Mouse (Mus musculus) brown adipose tissue, adult 24 weeks (tissue): ENCODE results near the gene Myo1d. TPM values are rescaled to one million over a fixed set of nuclear protein-coding genes. Genes with fewer than 3 reads are reported as not detected.

ENCODE experiments used
- H3K27ac ChIP-seq: fragments of 200-500 bp; replicated peaks from 2 replicates; pipeline ENCODE4 v1.5.1; 2012; ENCODE audit warnings: low read depth, mild to moderate bottlenecking, low read length
- H3K4me1 ChIP-seq: fragments of 200-500 bp; 2 replicates; pipeline ENCODE4 v1.6.1; 2012; ENCODE audit warnings: low read length, mixed read lengths; ENCODE audit not compliant: control insufficient read depth, insufficient read depth, insufficient read length
- H3K4me3 ChIP-seq: fragments of 200-500 bp; 2 replicates; pipeline ENCODE4 v1.5.1; 2012; ENCODE audit warnings: low read depth, mild to moderate bottlenecking, low read length, moderate library complexity; ENCODE audit not compliant: insufficient read depth
- polyA plus RNA-seq: library from polyadenylated mRNA; stranded (reverse); fragments of >200 nt; gene quantifications from 2 replicates; pipeline ENCODE4 v1.2.4, GENCODE M21; 2012; ENCODE audit not compliant: missing spikeins, insufficient read depth, insufficient read length

Myo1d gene
- polyA plus RNA-seq, 1 experiment = 2.5 TPM

DNA sequence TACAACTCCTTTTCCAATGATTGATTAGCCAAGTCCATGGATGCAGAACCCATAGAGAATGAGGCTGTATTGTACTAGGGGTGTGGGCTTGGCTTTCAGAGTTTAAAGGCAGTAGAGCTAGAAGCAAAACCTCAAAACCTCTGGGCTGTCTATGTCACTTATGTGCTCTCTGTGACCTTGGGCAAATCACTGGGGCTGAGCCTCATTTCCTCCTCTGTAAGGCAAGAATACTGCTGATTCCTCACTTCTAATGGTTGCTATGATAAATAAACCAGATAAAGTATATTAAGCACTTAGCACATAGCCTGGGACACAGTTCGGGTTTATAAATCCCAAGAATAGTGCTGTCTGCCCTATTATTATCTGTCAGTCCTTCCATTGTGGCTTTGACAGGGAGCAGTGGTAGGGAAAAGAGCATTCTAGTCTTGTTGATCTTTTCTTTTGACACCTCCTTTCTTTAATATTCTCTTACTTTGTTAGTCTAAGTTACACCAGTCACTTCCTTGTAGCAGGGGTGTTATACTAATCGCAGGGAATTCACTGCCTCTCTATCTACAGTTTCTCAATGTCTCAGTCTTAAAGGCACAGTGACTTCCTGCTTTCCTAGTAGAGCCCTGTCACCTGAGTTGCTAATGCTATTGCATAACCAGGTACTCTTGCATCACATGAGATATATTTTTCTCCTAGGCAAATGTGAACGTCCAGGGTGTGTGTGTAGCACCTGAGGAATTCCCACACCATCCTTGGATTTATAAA lies 12.0 kb upstream of the Myo1d start:
- Histone ChIP-seq H3K4me3 (no peak overlapping the region), H3K4me1 (no peaks in the 10 kb centered on the region), H3K27ac (no peak overlapping the region)

GRCm38 (mm10) chr11:80790413-80790812 lies 10.6 kb upstream of the Myo1d start:
- H3K4me1 ChIP-seq = no peaks in the 10 kb centered on the region
- H3K27ac ChIP-seq = no peak overlapping the region
- no peak overlapping the region for H3K4me3 ChIP-seq

DNA sequence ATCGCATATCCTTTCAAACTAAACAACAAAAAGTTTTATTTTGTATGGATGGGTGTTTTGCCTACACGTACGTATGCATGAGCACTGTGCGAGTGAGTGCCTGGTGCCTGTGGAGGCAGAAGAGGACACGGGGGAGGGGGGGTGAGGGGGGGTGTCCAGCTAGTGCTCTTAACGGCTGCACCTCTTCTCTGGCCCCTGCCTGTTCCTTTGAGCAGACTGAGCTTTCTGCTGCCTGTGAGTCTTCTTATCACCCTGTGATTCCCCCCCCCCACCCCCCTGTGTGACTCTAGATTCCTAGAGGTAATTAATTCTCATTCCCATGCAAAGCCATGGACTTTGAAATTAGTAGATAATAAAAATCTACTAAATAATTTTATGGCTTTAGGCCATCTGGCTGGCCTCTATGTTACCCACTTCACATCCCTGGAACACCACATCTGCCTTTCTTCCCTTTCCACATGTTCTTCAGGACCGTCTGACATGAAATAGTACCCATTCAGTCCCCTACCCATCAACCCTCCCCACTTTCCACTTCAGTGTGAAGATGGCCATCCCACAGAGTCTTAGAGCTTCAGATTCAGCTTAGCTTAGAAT lies 9.9 kb upstream of the Myo1d start:
- no peaks in the 10 kb centered on the region for H3K4me1 ChIP-seq
- no peak overlapping the region for H3K4me3 ChIP-seq

DNA sequence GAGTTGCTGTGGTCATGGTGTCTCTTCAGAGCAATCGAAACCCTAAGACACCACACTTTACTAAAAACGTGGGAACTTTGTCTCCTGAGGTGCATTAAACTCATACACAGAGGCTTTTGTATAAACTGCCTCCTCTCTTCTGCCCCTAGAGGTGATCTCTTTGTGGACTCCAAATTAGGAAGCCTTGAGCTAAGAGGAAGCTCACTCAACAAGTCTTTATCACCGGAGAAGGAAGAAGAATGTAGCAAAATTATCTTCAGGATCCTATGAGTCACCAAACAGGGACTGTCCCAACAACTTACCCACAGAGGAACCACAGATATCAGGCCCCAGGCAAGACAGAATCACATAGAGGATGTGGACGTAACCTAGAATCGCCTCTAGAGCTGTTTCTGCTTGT lies 5.8 kb upstream of the Myo1d start:
- Histone ChIP-seq H3K4me3 (no peak overlapping the region), H3K27ac (no peak overlapping the region), H3K4me1 (no peaks in the 10 kb centered on the region)

More for the DNA sequence above, 9.9 kb upstream of the Myo1d start:
- H3K27ac ChIP-seq = no peak overlapping the region

DNA sequence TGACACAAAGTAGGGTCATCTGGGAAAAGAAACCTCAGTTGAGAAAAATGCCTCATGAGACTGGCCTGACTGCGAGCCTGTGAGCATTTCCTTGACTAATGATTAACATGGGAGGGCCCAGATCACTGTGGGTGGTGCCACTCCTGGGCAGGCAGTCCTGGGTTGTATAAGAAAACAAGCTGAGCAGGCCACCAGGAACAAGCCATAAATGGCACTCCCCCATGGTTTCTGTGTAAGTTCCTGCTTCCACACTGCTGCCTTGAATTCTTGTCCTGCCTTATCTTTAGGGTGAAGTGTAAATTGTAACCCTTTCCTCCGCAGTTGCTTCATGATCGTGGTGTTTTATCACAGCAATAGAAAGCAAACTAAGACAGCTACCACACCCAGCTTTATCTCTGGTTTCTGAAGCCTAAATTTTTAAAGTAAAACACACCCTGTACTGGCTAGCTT lies 4.5 kb upstream of the Myo1d start:
- H3K27ac ChIP-seq = no peak overlapping the region
- H3K4me1 ChIP-seq = peaks cover 2% of the 10 kb centered on the region; the same call in 1 of the 2 replicates

DNA sequence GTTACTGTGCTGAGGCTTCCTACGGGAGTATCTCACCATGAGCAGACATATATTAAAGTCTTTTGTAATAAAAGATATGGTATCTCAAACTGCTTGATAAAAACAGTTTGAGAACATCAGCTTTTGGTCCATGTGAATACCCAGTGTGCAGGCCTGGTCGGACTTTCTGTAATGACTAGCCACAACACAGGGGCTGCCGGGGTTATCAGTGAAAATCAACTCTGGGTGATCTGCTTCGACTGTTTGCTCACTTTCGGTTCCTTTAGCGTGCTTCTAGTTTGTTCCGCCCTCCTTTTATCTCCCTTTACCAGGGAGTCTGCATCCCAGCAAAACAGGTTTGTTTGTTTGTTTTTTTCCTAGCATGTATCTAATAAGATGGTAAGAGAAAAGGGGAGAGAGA lies 3.6 kb upstream of the Myo1d start:
- no peak overlapping the region for H3K27ac ChIP-seq
- H3K4me3 ChIP-seq = no peak overlapping the region

More for the DNA sequence above, 4.5 kb upstream of the Myo1d start:
- H3K4me3 ChIP-seq = no peak overlapping the region

GRCm38 (mm10) chr11:80781535-80781934 lies 1.7 kb upstream of the Myo1d start:
- H3K4me1 ChIP-seq = peaks cover 3% of the 10 kb centered on the region; the same call in 1 of the 2 replicates
- H3K27ac ChIP-seq = no peak overlapping the region
- no peak overlapping the region for H3K4me3 ChIP-seq

More for the DNA sequence above, 3.6 kb upstream of the Myo1d start:
- peaks cover 3% of the 10 kb centered on the region; the same call in 1 of the 2 replicates for H3K4me1 ChIP-seq

DNA sequence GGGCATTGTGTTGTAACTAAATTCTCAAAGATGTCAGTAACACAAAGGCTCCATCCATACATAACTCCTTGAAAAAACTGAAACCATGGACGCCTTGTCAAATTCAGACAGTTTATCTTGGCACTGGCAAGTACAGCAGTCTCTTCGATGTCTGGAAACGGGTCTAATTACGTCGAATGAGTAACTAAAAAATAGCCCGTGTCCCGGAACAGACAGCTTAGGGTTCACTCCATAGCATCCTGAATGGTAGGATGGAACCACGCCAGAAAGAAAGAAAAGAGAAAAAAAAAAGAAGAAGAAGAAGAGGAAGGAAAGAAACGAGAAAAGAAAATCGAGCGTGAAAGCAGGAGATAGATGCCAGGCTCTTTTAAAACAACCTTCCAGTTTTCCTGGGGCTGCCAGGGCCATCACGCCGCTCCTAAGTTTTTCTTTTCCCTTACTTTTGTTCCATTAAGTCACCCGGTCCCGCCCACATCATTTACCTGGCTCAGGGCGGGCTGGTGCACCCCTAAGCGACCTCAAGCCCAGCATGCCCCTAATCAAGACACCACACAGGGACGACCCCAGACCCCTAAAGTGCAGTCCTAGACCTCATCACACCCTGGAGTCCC lies 804 bp downstream of the Myo1d start:
- Histone ChIP-seq H3K27ac (peak overlapping the region; percentile 76), H3K4me3 (peak overlapping the region; percentile 93), H3K4me1 (peaks cover 7% of the 10 kb centered on the region)

- Histone ChIP-seq H3K4me1 (peaks cover 7% of the 10 kb centered on the region), H3K27ac (no peak overlapping the region), H3K4me3 (peak overlapping the region; percentile 29)
Measured at GRCm38 (mm10) chr11:80778157-80778556, 1.7 kb downstream of the Myo1d start.

GRCm38 (mm10) chr11:80777708-80778107 lies 2.1 kb downstream of the Myo1d start:
- H3K4me3 ChIP-seq = peak overlapping the region; percentile 29
- H3K4me1 ChIP-seq = peaks cover 7% of the 10 kb centered on the region
- H3K27ac ChIP-seq = no peak overlapping the region

GRCm38 (mm10) chr11:80775535-80775934 lies 4.3 kb downstream of the Myo1d start:
- Histone ChIP-seq H3K4me1 (peaks cover 16% of the 10 kb centered on the region), H3K27ac (no peak overlapping the region), H3K4me3 (no peak overlapping the region)

DNA sequence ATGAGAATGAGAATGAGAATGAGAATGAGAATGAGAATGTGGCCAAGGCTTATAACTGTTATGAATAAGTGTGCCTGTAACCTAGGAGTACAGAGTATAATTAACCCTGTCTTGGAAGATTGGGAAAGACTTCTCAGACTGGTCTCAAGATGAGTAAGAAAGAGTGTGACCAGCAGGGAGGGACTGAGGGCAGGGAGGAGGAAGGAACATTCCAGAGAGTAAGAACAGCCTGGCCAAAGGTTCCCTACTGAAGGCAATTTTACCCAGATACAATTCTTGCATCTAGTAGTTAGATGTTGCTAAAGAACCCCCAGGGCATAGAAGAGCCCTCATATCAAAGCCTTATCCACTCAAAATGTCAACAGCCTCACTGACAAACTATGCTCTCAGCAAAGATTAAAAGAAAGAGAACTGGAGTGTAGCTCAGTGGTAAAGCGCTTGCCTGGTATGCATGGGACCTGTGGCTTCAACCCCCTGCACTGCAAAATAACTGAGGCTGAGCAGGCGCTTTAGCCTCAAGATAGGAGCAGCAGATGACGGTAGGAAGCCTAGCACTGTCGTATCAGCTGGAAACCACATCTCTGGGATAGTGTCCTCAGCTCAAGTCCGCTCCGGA lies 7.1 kb downstream of the Myo1d start:
- no peak overlapping the region for H3K27ac ChIP-seq
- H3K4me1 ChIP-seq = peaks cover 17% of the 10 kb centered on the region; the same call in 1 of the 2 replicates
- no peak overlapping the region for H3K4me3 ChIP-seq

- Histone ChIP-seq H3K4me3 (no peak overlapping the region), H3K27ac (no peak overlapping the region; the same call in 1 of the 2 replicates), H3K4me1 (peaks cover 17% of the 10 kb centered on the region; the same call in 1 of the 2 replicates)
Measured at GRCm38 (mm10) chr11:80771596-80772250, 8.1 kb downstream of the Myo1d start.

DNA sequence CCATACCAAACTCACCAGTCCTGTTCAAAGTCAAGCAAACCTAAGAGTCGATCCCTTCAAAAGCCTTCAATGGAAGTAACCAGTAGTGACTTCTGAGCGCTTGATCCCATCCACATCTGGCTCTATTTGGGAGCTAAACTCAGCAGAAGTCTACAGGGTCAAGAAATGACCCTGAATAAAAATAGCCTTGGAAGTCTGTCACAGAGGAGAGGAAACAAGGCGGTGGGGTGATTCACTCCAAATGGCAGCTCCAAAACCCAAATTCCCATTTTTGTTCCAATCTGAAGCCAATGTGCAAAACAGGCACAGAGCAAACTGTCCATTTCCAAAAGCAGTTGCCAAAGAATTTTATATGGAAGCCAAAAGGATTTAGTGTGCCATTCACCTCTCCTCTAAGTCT lies 8.6 kb downstream of the Myo1d start:
- peaks cover 20% of the 10 kb centered on the region; the same call in 1 of the 2 replicates for H3K4me1 ChIP-seq
- no peak overlapping the region for H3K4me3 ChIP-seq
- no peak overlapping the region; the same call in 1 of the 2 replicates for H3K27ac ChIP-seq

GRCm38 (mm10) chr11:80767320-80767617 lies 12.6 kb downstream of the Myo1d start:
- Histone ChIP-seq H3K27ac (no peak overlapping the region), H3K4me3 (no peak overlapping the region), H3K4me1 (peaks cover 16% of the 10 kb centered on the region; the same call in 1 of the 2 replicates)
